Mouse (Mus musculus) cortical plate, adult 2 months (tissue): ENCODE results near the gene 1700008O03Rik.

Experiments
- CTCF ChIP-seq: fragments of 200-500 bp; IDR thresholded peaks from 2 replicates; pipeline ENCODE4 v1.5.1; 2011; ENCODE audit warnings: mild to moderate bottlenecking, control low read depth, low read length; ENCODE audit not compliant: insufficient read depth; ENCODE audit errors: extremely low read depth
- POLR2A ChIP-seq: fragments of 200-500 bp; IDR thresholded peaks from 2 replicates; pipeline ENCODE4 v1.6.1; 2011; ENCODE audit warnings: mild to moderate bottlenecking, low read length, control low read depth; ENCODE audit not compliant: insufficient read depth; ENCODE audit errors: extremely low read depth

DNA sequence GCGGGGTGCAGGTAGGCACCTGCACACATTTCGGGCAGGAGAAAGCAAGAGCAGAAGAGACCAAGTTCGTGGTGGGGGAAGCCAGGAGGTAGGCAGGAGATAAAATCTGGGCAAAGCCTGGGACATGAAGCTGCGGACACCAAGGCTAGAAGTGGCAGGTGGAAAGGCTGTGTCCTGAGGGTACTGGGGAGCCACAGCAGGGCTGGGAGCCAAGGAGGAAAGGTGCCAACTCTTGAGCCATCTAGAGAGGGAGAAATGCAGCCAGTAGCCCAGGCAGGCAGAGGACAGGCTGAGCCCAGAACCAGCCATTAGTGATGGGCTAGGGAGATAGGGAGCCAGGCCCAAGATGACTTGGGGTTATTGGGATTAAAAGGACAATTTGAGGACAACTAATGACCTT, 6.2 kb upstream of the 1700008O03Rik start:
- TF ChIP-seq POLR2A (no peak), CTCF (no peak)
